Mouse (Mus musculus): ENCODE data around the gene Glb1l3. TPM values are rescaled to one million over a fixed set of nuclear protein-coding genes. Genes with fewer than 3 reads are reported as not detected.

The Glb1l3 gene
- total RNA-seq (2023), result not detected in 2 replicates

DNA sequence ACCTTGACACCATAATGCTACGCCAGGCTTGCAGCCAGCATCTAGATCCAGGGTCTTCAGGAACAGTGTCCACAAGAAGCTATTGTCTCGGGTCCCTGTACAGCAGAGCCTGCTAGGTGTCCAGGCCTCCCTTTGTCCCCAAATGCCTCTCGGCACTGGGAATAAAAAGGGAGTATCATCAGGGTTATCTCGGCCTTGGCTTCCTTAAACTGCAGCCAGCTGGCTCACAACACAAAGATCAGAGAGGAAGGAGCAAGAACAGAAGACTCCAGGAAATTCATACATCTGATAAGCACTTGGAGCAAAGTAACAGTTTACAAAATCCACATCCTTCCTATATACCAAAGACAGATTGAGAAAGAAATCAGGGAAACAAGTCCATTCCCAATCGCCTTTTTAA, at the start of gene Glb1l3:
TSS of gene Glb1l3 (minus strand) at position 140 of the 400 bp plus-strand sequence.

GRCm38 (mm10) chr9:26805935-26806666, 54.6 kb downstream of the Glb1l3 start, which contains the start of gene Glb1l2:
Gene Glb1l2 (minus strand): TSS chr9:26806468.

Other genes with a start within 250 kb of the Glb1l3 start
- gene B3gat1, start 127.2 kb downstream of the Glb1l3 start, total RNA-seq (2023), result not detected in 2 replicates
- 0.13 TPM in 1 of 2 replicates, not detected in the other for gene Glb1l2, start 54.4 kb downstream of the Glb1l3 start, total RNA-seq (2023)
- not detected in 2 replicates for gene Gm1110, start 62.2 kb upstream of the Glb1l3 start, total RNA-seq (2023)
- 20.5 and 31.5 TPM in 2 replicates for gene Acad8, start 138.7 kb upstream of the Glb1l3 start, total RNA-seq (2023)
- 9.1 and 13.0 TPM in 2 replicates for gene Thyn1, start 138.8 kb upstream of the Glb1l3 start, total RNA-seq (2023)
- 54.5 and 56.5 TPM in 2 replicates for gene Vps26b, start 169.2 kb upstream of the Glb1l3 start, total RNA-seq (2023)
- 30.5 and 36.8 TPM in 2 replicates for gene Ncapd3, start 169.3 kb upstream of the Glb1l3 start, total RNA-seq (2023)